Mouse (Mus musculus) 3134 (cell line): ENCODE data around the gene Skap1.
"Not testable (repeated sequence)": the region's sequence is repeated elsewhere in the genome, so short reads cannot be mapped to it uniquely, and the experiment has no call there.

Experiments
- DNase-seq: peaks from one replicate; pipeline ENCODE4 v3.0.0-alpha.2; 2011; ENCODE audit warnings: low spot score; ENCODE audit not compliant: insufficient read length; ENCODE audit errors: extremely low read depth

The Skap1 gene

GRCm38 (mm10) chr11:96774536-96774935 lies 310.1 kb downstream of the Skap1 start:
- no peak for DNase-seq

GRCm38 (mm10) chr11:96775063-96775462 lies 310.7 kb downstream of the Skap1 start:
- no peak for DNase-seq

GRCm38 (mm10) chr11:96775665-96776064 lies 311.3 kb downstream of the Skap1 start:
- no peak for DNase-seq

GRCm38 (mm10) chr11:96776068-96776467 lies 311.7 kb downstream of the Skap1 start:
- DNase-seq = no peak

- DNase-seq = peak; percentile 100
Measured at GRCm38 (mm10) chr11:96776968-96777962, 312.9 kb downstream of the Skap1 start, which contains the start of gene Snx11. Gene Snx11, minus strand, starts transcription at chr11:96777559.

- not testable (repeated sequence) for DNase-seq
Measured at GRCm38 (mm10) chr11:96778061-96778627, 313.8 kb downstream of the Skap1 start.

- no peak for DNase-seq
Measured at GRCm38 (mm10) chr11:96780306-96780705, 315.9 kb downstream of the Skap1 start.

GRCm38 (mm10) chr11:96781425-96781824 lies 317.0 kb downstream of the Skap1 start:
- DNase-seq = peak; percentile 39

GRCm38 (mm10) chr11:96784847-96785246 lies 320.5 kb downstream of the Skap1 start:
- peak; percentile 48 for DNase-seq

GRCm38 (mm10) chr11:96786731-96787450 lies 322.5 kb downstream of the Skap1 start:
- DNase-seq = no peak

GRCm38 (mm10) chr11:96788871-96789795 lies 324.7 kb downstream of the Skap1 start, which contains the start of gene Cbx1:
Gene Cbx1, plus strand, starts transcription at chr11:96789127.
- DNase-seq = peak; percentile 92

GRCm38 (mm10) chr11:96789990-96790389 lies 325.6 kb downstream of the Skap1 start:
- DNase-seq = no peak

GRCm38 (mm10) chr11:96790681-96791080 lies 326.3 kb downstream of the Skap1 start:
- DNase-seq = no peak

- no peak for DNase-seq
Measured at GRCm38 (mm10) chr11:96795491-96795890, 331.1 kb downstream of the Skap1 start.

GRCm38 (mm10) chr11:96796081-96796480 lies 331.7 kb downstream of the Skap1 start:
- no peak for DNase-seq

GRCm38 (mm10) chr11:96796586-96796985 lies 332.2 kb downstream of the Skap1 start:
- peak; percentile 44 for DNase-seq

- no peak for DNase-seq
Measured at GRCm38 (mm10) chr11:96799511-96799910, 335.1 kb downstream of the Skap1 start.

- no peak for DNase-seq
Measured at GRCm38 (mm10) chr11:96805606-96806005, 341.2 kb downstream of the Skap1 start.

GRCm38 (mm10) chr11:96808066-96808465 lies 343.7 kb downstream of the Skap1 start:
- DNase-seq = no peak
